Mouse (Mus musculus): ENCODE measurements around the gene Itsn1.

- TF ChIP-seq POLR2A (IDR thresholded peaks at IDR 0.05; ENCODE audit: borderline replicate concordance, insufficient read depth, low read length), result no peak
- no peak for TF ChIP-seq CTCF (IDR thresholded peaks at IDR 0.05; ENCODE audit: borderline replicate concordance, insufficient read depth, low read depth, low read length)
These were observed 239.6 kb downstream of the Itsn1 start for GRCm38 (mm10) chr16:91968725-91969124.

All from cerebellum, adult 2 months (tissue).